Comparison of ENCODE assay signal across 9 mouse cellular contexts in the genomic region with DNA sequence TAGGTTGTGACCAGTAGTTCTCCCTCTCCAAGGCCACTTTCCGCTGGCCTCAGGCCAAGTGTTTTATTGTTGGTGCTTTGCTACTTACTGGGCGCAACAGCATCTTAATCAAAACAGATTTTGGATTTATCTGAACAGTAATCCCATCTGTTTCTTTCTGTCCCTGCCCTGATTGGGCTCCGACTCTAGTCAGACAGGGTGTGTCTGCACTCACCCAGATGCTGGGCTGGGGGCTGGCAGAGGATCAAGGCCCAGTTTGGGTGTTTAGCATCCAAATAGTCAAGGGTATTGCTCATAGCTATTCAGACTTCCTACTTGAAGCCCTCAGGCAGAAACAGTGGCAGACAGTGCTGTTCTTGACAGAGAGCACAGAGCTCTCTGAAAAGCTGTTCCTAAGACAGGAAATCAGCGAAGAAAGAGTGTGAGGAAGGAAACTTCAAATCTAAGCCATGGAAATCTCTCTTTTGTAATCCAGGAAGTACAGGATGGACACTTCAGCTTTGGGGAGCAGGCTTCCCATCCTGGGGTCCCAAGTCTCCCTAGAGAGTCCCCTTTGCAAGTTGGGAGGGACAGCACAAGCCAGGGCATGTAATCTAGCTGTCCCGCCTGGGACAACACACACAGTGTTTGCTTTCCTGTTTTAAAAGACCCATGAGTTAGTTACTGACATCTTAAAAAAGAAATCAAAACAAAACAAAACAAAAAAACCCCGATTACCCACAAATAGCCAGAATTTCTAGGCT. TPM values are rescaled to one million over a fixed set of nuclear protein-coding genes. Genes with fewer than 3 reads are reported as not detected.
DNase-seq lines count a peak whose midpoint lies in the region; ATAC-seq lines count a peak whose summit lies in the region.
"Had no signal": no experiment of that assay in that cellular context is flagged by ENCODE, and none has a peak within 500 bp of the region (broad histone marks: within the 10 kb centered on the region; RNA-seq: fewer than 3 reads in every experiment).

No protein-coding gene starts in this region.

- peaks cover 15% of the 10 kb centered on the region; the same call in 1 of the 2 replicates for H3K36me3 ChIP-seq in heart, embryonic 12.5 days
- H3K36me3 ChIP-seq: liver, embryonic 15.5 days had no signal

- H3K9me3 ChIP-seq in heart, embryonic 12.5 days (replicated peaks), result no peaks in the 10 kb centered on the region
- H3K9me3 ChIP-seq: liver, embryonic 15.5 days had no signal

- no peak for ATAC-seq in heart, embryonic 12.5 days (ENCODE audit: insufficient number of reproducible peaks, low FRiP score)
- no peak for ATAC-seq in activated CD4-positive, CD25-positive, alpha-beta regulatory T cell, adult 4 months

- peaks cover 7% of the 10 kb centered on the region for H3K4me1 ChIP-seq in brown adipose tissue, adult 24 weeks (ENCODE audit: control insufficient read depth, insufficient read depth, insufficient read length, low read length)
- H3K4me1 ChIP-seq in heart, embryonic 12.5 days (replicated peaks), result peaks cover 54% of the 10 kb centered on the region

- no peak overlapping the region for H3K4me2 ChIP-seq in heart, embryonic 12.5 days
- H3K4me2 ChIP-seq: liver, embryonic 15.5 days had no signal

- intact Hi-C loops in left cerebral cortex, postnatal 4 days (cut with DNase I), result no loop called here

- H3K27ac ChIP-seq in brown adipose tissue, adult 24 weeks (replicated peaks; ENCODE audit: low read depth, low read length), result peak overlapping the region; percentile 11; the same call in 1 of the 2 replicates
- peak overlapping the region; percentile 36 for H3K27ac ChIP-seq in heart, embryonic 12.5 days (ENCODE audit: poor library complexity, severe bottlenecking)
- H3K27ac ChIP-seq: liver, embryonic 15.5 days had no signal

- no peak overlapping the region for H3K9ac ChIP-seq in heart, embryonic 12.5 days
- H3K9ac ChIP-seq: liver, embryonic 15.5 days had no signal

- no peaks in the 10 kb centered on the region for H3K27me3 ChIP-seq in heart, embryonic 12.5 days (replicated peaks)
- H3K27me3 ChIP-seq: liver, embryonic 15.5 days had no signal

- H3K4me3 ChIP-seq in brown adipose tissue, adult 24 weeks (ENCODE audit: insufficient read depth, low read depth, low read length), result no peak overlapping the region
- no peak overlapping the region for H3K4me3 ChIP-seq in heart, embryonic 12.5 days
- H3K4me3 ChIP-seq: liver, embryonic 15.5 days had no signal

- 55% methylated on average over 6 of the region's 6 CpGs for WGBS in heart, embryonic 12.5 days

- DNase-seq in left cerebral cortex, postnatal 4 days, result peak; percentile 47
- DNase-seq in left cerebral cortex, adult 11 months (ENCODE audit: low spot score), result no peak
- DNase-seq in lung, postnatal 36 days, result peak; percentile 68
- no peak for DNase-seq in thymus, postnatal 25 days
- no peak for DNase-seq in layer of hippocampus, adult 11-12 months (ENCODE audit: low spot score)

RNA-seq across cellular contexts. Expression of gene Itgb5, which starts 48.7 kb away (rescaled TPM):
- 10 to 100 TPM; 26.0 to 26.4 TPM for total RNA-seq in left cerebral cortex, postnatal 4 days (2021)
- polyA plus RNA-seq in brown adipose tissue, adult 24 weeks (2012; ENCODE audit: insufficient read depth, insufficient read length, missing spikeins), result 42.1 and 53.4 TPM in 2 replicates
- 74.8 and 76.8 TPM in 2 replicates for polyA plus RNA-seq in heart, embryonic 12.5 days (2016; fragmentation: Nextera tagmentation; extraction: Ambion mirVana)
- polyA plus RNA-seq in activated CD4-positive, CD25-positive, alpha-beta regulatory T cell, adult 4 months (2017; shearing (Covaris generic)), result 1 to 10 TPM in 1 of 2 experiments, under 1 TPM in 1; 0.85 to 1.6 TPM

Comparison
In these comparisons a context has a peak if more than half of its experiments do, and no peak if none do; other contexts are left out.
1. DNase-seq: peak in left cerebral cortex, postnatal 4 days (single experiment) and lung, postnatal 36 days (single experiment); none in left cerebral cortex, adult 11 months (single experiment), thymus, postnatal 25 days (single experiment) and layer of hippocampus, adult 11-12 months (single experiment).
2. RNA of gene Itgb5, which starts 48.7 kb away (polyA plus RNA-seq): 74.8 to 76.8 TPM in heart, embryonic 12.5 days and 42.1 to 53.4 TPM in brown adipose tissue, adult 24 weeks; 0.85 to 1.6 TPM in activated CD4-positive, CD25-positive, alpha-beta regulatory T cell, adult 4 months; every median in the first group is over 10 times any median in the second.